Mouse (Mus musculus) bone marrow, adult 2 months (tissue): Measurements from ENCODE around the gene Klhl23. TPM values are rescaled to one million over a fixed set of nuclear protein-coding genes. Genes with fewer than 3 reads are reported as not detected.
"Not testable (repeated sequence)": the region's sequence is repeated elsewhere in the genome, so short reads cannot be mapped to it uniquely, and the experiment has no call there.

ENCODE experiments used
- H3K27ac ChIP-seq: fragments of 200-500 bp; 2 replicates; pipeline ENCODE4 v1.5.1; 2012; ENCODE audit warnings: low read depth, mild to moderate bottlenecking, control low read depth, inconsistent platforms, low read length; ENCODE audit not compliant: control insufficient read depth, poor library complexity, insufficient read depth
- H3K4me1 ChIP-seq: fragments of 200-500 bp; 2 replicates; pipeline ENCODE4 v1.6.1; 2011; ENCODE audit warnings: low read length; ENCODE audit not compliant: control insufficient read depth, insufficient read depth
- H3K4me3 ChIP-seq: fragments of 200-500 bp; replicated peaks from 2 replicates; pipeline ENCODE3; 2011; ENCODE audit warnings: mild to moderate bottlenecking, low read depth, low read length, control low read depth; ENCODE audit not compliant: control insufficient read depth
- CTCF ChIP-seq: fragments of 200-500 bp; IDR thresholded peaks from 2 replicates; pipeline ENCODE4 v1.5.1; 2011; ENCODE audit warnings: low read length, control low read depth; ENCODE audit not compliant: control insufficient read depth, insufficient read depth
- POLR2A ChIP-seq: fragments of 200-500 bp; IDR thresholded peaks from 2 replicates; pipeline ENCODE4 v1.6.1; 2011; ENCODE audit warnings: low read depth, mild to moderate bottlenecking, control low read depth, low read length, borderline replicate concordance; ENCODE audit not compliant: control insufficient read depth
- WGBS: fragments of 180-500 bp; shearing (Covaris S2); methylation state at CpG from one replicate; pipeline ENCODE4 v1.1.7; 2018; 5-methylcytosine and 5-hydroxymethylcytosine counted together
- polyA plus RNA-seq: library from polyadenylated mRNA; stranded (reverse); fragments of >200 nt; gene quantifications from 2 replicates; pipeline ENCODE4 v1.2.4, GENCODE M21; 2011; ENCODE audit warnings: low replicate concordance; ENCODE audit not compliant: missing spikeins, insufficient read depth, insufficient read length

Klhl23 gene
- polyA plus RNA-seq, 1 experiment = 4.9 TPM

GRCm38 (mm10) chr2:69802911-69803312 is 18.8 kb upstream of the Klhl23 start:
- H3K4me3 ChIP-seq = peak overlapping the region; percentile 29
- WGBS = 48% methylated on average over 5 of the region's 5 CpGs
- no peaks in the 10 kb centered on the region for H3K4me1 ChIP-seq
- TF ChIP-seq POLR2A = peak; percentile 16; the same call in 1 of the 2 replicates
- peak; percentile 93 for TF ChIP-seq CTCF
- H3K27ac ChIP-seq = no peak overlapping the region

- Histone ChIP-seq H3K4me3 (no peak overlapping the region), H3K27ac (no peak overlapping the region), H3K4me1 (no peaks in the 10 kb centered on the region)
- TF ChIP-seq POLR2A (no peak), CTCF (no peak)
- WGBS = 71% methylated on average over 8 of the region's 8 CpGs
Measured at GRCm38 (mm10) chr2:69803756-69804155, 18.0 kb upstream of the Klhl23 start.

DNA sequence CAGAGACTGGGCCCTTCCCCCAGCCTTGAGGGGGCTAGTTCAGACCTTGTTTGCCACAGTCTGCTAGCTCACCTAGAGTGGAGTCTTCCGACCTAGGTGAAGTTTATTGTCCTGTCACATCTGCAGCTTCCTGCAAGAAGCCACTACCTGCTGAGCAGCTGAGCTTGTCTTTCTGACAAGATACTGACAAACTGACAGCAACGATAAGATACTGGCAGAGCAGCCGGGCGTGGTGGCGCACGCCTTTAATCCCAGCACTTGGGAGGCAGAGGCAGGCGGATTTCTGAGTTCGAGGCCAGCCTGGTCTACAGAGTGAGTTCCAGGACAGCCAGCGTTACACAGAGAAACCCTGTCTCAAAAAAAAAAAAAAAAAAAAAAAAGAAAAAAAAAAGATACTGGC is 17.1 kb upstream of the Klhl23 start:
- not testable (repeated sequence) for H3K27ac ChIP-seq, H3K4me3 ChIP-seq, H3K4me1 ChIP-seq
- 75% methylated on average over 9 of the region's 9 CpGs for WGBS

DNA sequence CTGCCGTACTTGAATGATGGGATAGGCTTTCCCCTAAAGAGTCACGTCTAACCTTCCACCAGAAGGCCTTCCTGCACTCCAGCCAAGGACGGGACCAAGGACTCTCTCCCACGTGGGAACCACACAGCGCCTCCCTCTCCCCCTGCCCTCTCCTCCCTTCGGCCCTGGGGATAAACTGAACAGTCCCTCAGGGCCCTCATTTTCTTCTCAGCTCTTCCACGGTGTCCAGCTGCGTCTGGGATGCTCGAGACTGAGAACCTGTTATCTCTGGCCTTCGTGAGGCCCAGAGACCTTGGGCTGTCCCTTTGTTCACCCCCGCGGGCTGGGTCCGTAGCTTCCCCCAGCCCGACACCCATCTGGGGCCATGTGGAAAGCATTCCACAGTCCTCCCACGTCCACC is 11.6 kb upstream of the Klhl23 start:
- H3K4me3 ChIP-seq = no peak overlapping the region
- TF ChIP-seq POLR2A (no peak), CTCF (no peak)
- no peak overlapping the region for H3K27ac ChIP-seq
- WGBS = 84% methylated on average over 15 of the region's 15 CpGs
- no peaks in the 10 kb centered on the region for H3K4me1 ChIP-seq

- H3K4me3 ChIP-seq, H3K4me1 ChIP-seq, H3K27ac ChIP-seq: not testable (repeated sequence)
- WGBS = 58% methylated on average over 7 of the region's 7 CpGs
Measured at GRCm38 (mm10) chr2:69811349-69811748, 10.4 kb upstream of the Klhl23 start.

GRCm38 (mm10) chr2:69816575-69816974 is 5.2 kb upstream of the Klhl23 start:
- no peak overlapping the region for H3K4me3 ChIP-seq
- 52% methylated on average over 5 of the region's 5 CpGs for WGBS
- H3K4me1 ChIP-seq = no peaks in the 10 kb centered on the region; the same call in 1 of the 2 replicates

GRCm38 (mm10) chr2:69818350-69819085 is 3.2 kb upstream of the Klhl23 start:
- Histone ChIP-seq H3K27ac (no peak overlapping the region), H3K4me3 (no peak overlapping the region), H3K4me1 (no peaks in the 10 kb centered on the region; the same call in none of the 2 replicates)
- TF ChIP-seq CTCF = no peak
- 62% methylated on average over 9 of the region's 9 CpGs for WGBS

More at GRCm38 (mm10) chr2:69816575-69816974, 5.2 kb upstream of the Klhl23 start:
- no peak for TF ChIP-seq CTCF
- H3K27ac ChIP-seq = no peak overlapping the region

- H3K27ac ChIP-seq = no peak overlapping the region
- H3K4me1 ChIP-seq = no peaks in the 10 kb centered on the region; the same call in none of the 2 replicates
- H3K4me3 ChIP-seq = no peak overlapping the region
- no peak for TF ChIP-seq POLR2A
- TF ChIP-seq CTCF = no peak
- WGBS = 66% methylated on average over 1 of the region's 1 CpGs
Measured at GRCm38 (mm10) chr2:69820201-69820600, 1.5 kb upstream of the Klhl23 start.
